Comparison of ENCODE assay signal across 14 mouse cellular contexts in genomic region chr3:42154909-42155308, GRCm38 (mm10).
"Had no signal": no experiment of that assay in that cellular context is flagged by ENCODE, and none has a peak within 500 bp of the region (broad histone marks: within the 10 kb centered on the region; RNA-seq: fewer than 3 reads in every experiment).

No protein-coding gene starts in this region.

- ATAC-seq: liver, embryonic 12.5 days had no signal

- H3K4me2 ChIP-seq: kidney, embryonic 15.5 days; limb, embryonic 15.5 days; liver, embryonic 12.5 days; lung, embryonic 14.5 days; neural tube, embryonic 12.5 days; stomach, embryonic 15.5 days had no signal

- H3K9me3 ChIP-seq: kidney, embryonic 15.5 days; limb, embryonic 15.5 days; liver, embryonic 12.5 days; neural tube, embryonic 12.5 days; stomach, embryonic 15.5 days had no signal

- H3K9ac ChIP-seq: kidney, embryonic 15.5 days; limb, embryonic 15.5 days; liver, embryonic 12.5 days; lung, embryonic 14.5 days; neural tube, embryonic 12.5 days; stomach, embryonic 15.5 days had no signal

- DNase-seq: kidney, postnatal 14 days; lung, embryonic 14.5 days; lung, postnatal 14 days; midbrain, embryonic 14.5 days; right cerebral cortex, postnatal 14 days; thymus, postnatal 36 days had no signal

- H3K4me1 ChIP-seq: kidney, embryonic 15.5 days; limb, embryonic 15.5 days; liver, embryonic 12.5 days; megakaryocyte, embryonic 14.5 days; neural tube, embryonic 12.5 days; stomach, embryonic 15.5 days had no signal

- H3K27ac ChIP-seq: kidney, embryonic 15.5 days; left cerebral cortex, adult 2 months; limb, embryonic 15.5 days; liver, embryonic 12.5 days; macrophage; neural tube, embryonic 12.5 days; stomach, embryonic 15.5 days had no signal

- H3K4me3 ChIP-seq: kidney, embryonic 15.5 days; left cerebral cortex, adult 2 months; limb, embryonic 15.5 days; liver, embryonic 12.5 days; megakaryocyte, embryonic 14.5 days; neural tube, embryonic 12.5 days; stomach, embryonic 15.5 days had no signal

- H3K36me3 ChIP-seq: kidney, embryonic 15.5 days; limb, embryonic 15.5 days; liver, embryonic 12.5 days; neural tube, embryonic 12.5 days; stomach, embryonic 15.5 days had no signal

- H3K27me3 ChIP-seq: kidney, embryonic 15.5 days; limb, embryonic 15.5 days; liver, embryonic 12.5 days; megakaryocyte, embryonic 14.5 days; neural tube, embryonic 12.5 days; stomach, embryonic 15.5 days had no signal
